Comparison of ENCODE assay signal across 8 mouse cellular contexts in the genomic region with DNA sequence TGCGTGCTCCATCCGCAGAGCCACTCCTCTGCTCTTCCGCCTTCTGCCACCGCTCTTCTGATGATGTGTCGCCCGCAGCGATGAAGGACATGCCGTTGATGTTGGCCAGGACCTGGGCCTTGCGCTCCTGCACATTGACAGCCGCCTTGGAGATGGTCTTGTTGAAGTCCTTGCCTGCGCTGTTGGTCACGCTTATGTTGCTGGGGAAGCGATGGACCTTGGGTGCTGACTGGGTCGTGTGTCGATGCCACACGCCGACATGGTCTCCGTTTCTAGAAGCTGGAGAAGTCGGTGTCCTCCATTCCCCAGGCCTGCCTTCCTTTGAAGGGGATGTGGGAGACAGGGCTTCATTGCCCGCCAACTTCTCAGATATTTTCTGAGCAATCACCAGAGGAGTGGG. TPM values are rescaled to one million over a fixed set of nuclear protein-coding genes. Genes with fewer than 3 reads are reported as not detected.
DNase-seq lines count a peak whose midpoint lies in the region; ATAC-seq and TF ChIP-seq lines count a peak whose summit lies in the region.

No protein-coding gene starts in this region.

- H3K4me2 ChIP-seq in limb, embryonic 15.5 days, result peak overlapping the region; percentile 87
- peak overlapping the region; percentile 80 for H3K4me2 ChIP-seq in stomach, embryonic 16.5 days (ENCODE audit: low read depth, low read length)

- H3K9ac ChIP-seq in limb, embryonic 15.5 days, result peak overlapping the region; percentile 40; the same call in 1 of the 2 replicates
- H3K9ac ChIP-seq in stomach, embryonic 16.5 days (ENCODE audit: low read length), result peak overlapping the region; percentile 69

- H3K9me3 ChIP-seq in limb, embryonic 15.5 days, result no peaks in the 10 kb centered on the region
- no peaks in the 10 kb centered on the region for H3K9me3 ChIP-seq in stomach, embryonic 16.5 days (replicated peaks; ENCODE audit: control insufficient read depth, low read length)

- H3K4me3 ChIP-seq in gastrocnemius, adult 2 months, result peak overlapping the region; percentile 73
- peak overlapping the region; percentile 24; the same call in 1 of the 2 replicates for H3K4me3 ChIP-seq in spleen, adult 2 months (ENCODE audit: extremely low read depth, insufficient read depth, insufficient read length)
- peak overlapping the region; percentile 44 for H3K4me3 ChIP-seq in limb, embryonic 15.5 days
- peak overlapping the region; percentile 49 for H3K4me3 ChIP-seq in stomach, embryonic 16.5 days (replicated peaks; ENCODE audit: low read length)

- no peak for ATAC-seq in limb, embryonic 15.5 days (ENCODE audit: insufficient number of reproducible peaks, low FRiP score, low TSS enrichment, low read depth)
- ATAC-seq in stomach, embryonic 16.5 days (ENCODE audit: insufficient read depth, low FRiP score), result no peak

- H3K27ac ChIP-seq in gastrocnemius, adult 2 months, result no peak overlapping the region
- no peak overlapping the region for H3K27ac ChIP-seq in spleen, adult 2 months (ENCODE audit: insufficient read depth, low read length)
- H3K27ac ChIP-seq in limb, embryonic 15.5 days, result no peak overlapping the region
- no peak overlapping the region for H3K27ac ChIP-seq in stomach, embryonic 16.5 days (ENCODE audit: low read length)

- peaks cover 6% of the 10 kb centered on the region; the same call in 1 of the 2 replicates for H3K4me1 ChIP-seq in spleen, adult 2 months (ENCODE audit: control insufficient read depth, insufficient read depth, insufficient read length)
- peaks cover 27% of the 10 kb centered on the region for H3K4me1 ChIP-seq in limb, embryonic 15.5 days
- H3K4me1 ChIP-seq in stomach, embryonic 16.5 days (ENCODE audit: control insufficient read depth, insufficient read depth, low read length), result peaks cover 15% of the 10 kb centered on the region

- no peak for DNase-seq in gastrocnemius, adult 2 months
- no peak for DNase-seq in gastrocnemius, postnatal 36 days
- DNase-seq in spleen, adult 2 months (ENCODE audit: low read depth in 1 of 2, low spot score in 2 of 2), result no peak
- DNase-seq in spleen, postnatal 10 days (ENCODE audit: low spot score in 2 of 2), result no peak
- DNase-seq in spleen, postnatal 4 days (ENCODE audit: low spot score in 2 of 2), result no peak
- no peak for DNase-seq in layer of hippocampus, adult 9-10 months (ENCODE audit: low spot score)

- peaks cover 10% of the 10 kb centered on the region; the same call in 1 of the 2 replicates for H3K27me3 ChIP-seq in spleen, adult 2 months (ENCODE audit: control insufficient read depth, insufficient read depth, low read length)
- peaks cover 26% of the 10 kb centered on the region for H3K27me3 ChIP-seq in limb, embryonic 15.5 days
- H3K27me3 ChIP-seq in stomach, embryonic 16.5 days (ENCODE audit: control insufficient read depth, insufficient read depth, low read length), result no peaks in the 10 kb centered on the region

- TF ChIP-seq POLR2A in spleen, adult 2 months (IDR thresholded peaks at IDR 0.05; ENCODE audit: low read depth, low read length), result no peak

- intact Hi-C loops in gastrocnemius, adult 2 months (cut with DNase I), result no loop called here
- intact Hi-C loops in gastrocnemius, postnatal 36 days (cut with DNase I), result no loop called here

- H3K36me3 ChIP-seq in spleen, adult 2 months (ENCODE audit: control insufficient read depth, insufficient read depth, low read length), result no peaks in the 10 kb centered on the region
- H3K36me3 ChIP-seq in limb, embryonic 15.5 days, result no peaks in the 10 kb centered on the region
- no peaks in the 10 kb centered on the region for H3K36me3 ChIP-seq in stomach, embryonic 16.5 days (ENCODE audit: control insufficient read depth, insufficient read depth, low read length)

- WGBS in spleen, adult 2 months, result 46% methylated on average over 20 of the region's 20 CpGs
- WGBS in limb, embryonic 15.5 days, result 44% methylated on average over 20 of the region's 20 CpGs
- WGBS in stomach, embryonic 16.5 days, result 44% methylated on average over 20 of the region's 20 CpGs

- TF ChIP-seq CTCF in gastrocnemius, adult 2 months (IDR thresholded peaks at IDR 0.05), result no peak
- no peak for TF ChIP-seq CTCF in spleen, adult 2 months (IDR thresholded peaks at IDR 0.05; ENCODE audit: extremely low read depth, insufficient read depth, insufficient read length, insufficient replicate concordance)

RNA-seq across cellular contexts. Expression of gene Proser2, which starts 29.3 kb away (rescaled TPM):
- total RNA-seq in gastrocnemius, adult 2 months (2021), result 1 to 10 TPM; 1.4 to 2.1 TPM
- total RNA-seq in gastrocnemius, postnatal 36 days (2021), result 1 to 10 TPM in 1 of 2 experiments, under 1 TPM in 1; 0.94 to 1.3 TPM
- 9.7 and 10.6 TPM in 2 replicates for polyA plus RNA-seq in spleen, adult 2 months (2012; rRNA removed)
- 17.5 and 18.5 TPM in 2 replicates for polyA plus RNA-seq in limb, embryonic 15.5 days (2015; fragmentation: Nextera tagmentation; extraction: Ambion mirVana)
- 29.0 and 34.5 TPM in 2 replicates for polyA plus RNA-seq in stomach, embryonic 16.5 days (2015; fragmentation: Nextera tagmentation; extraction: Ambion mirVana)
